Mouse (Mus musculus) central nervous system, embryonic 18 days (tissue): ENCODE results near the gene Cd22. TPM values are rescaled to one million over a fixed set of nuclear protein-coding genes. Genes with fewer than 3 reads are reported as not detected.

Experiments used
- polyA plus RNA-seq: library from polyadenylated mRNA; depleted of rRNA; stranded (reverse); fragments of >200 nt; gene quantifications from 2 replicates; pipeline ENCODE4 v1.2.3, GENCODE M21; 2012; rRNA removed

Gene Cd22
- 0.05 and 0.28 TPM in 2 replicates for polyA plus RNA-seq

GRCm38 (mm10) chr7:30880176-30880575, at the start of gene Cd22:
Cd22 (minus strand) TSS chr7:30880342.

GRCm38 (mm10) chr7:30924581-30924980, 44.4 kb upstream of the Cd22 start, which contains the start of gene Hamp2:
Hamp2 (minus strand) TSS chr7:30924681.

GRCm38 (mm10) chr7:30914732-30915131, 34.6 kb upstream of the Cd22 start, which contains the start of gene Mag:
Mag (minus strand) TSS chr7:30914873.

GRCm38 (mm10) chr7:30861464-30861863, 18.7 kb downstream of the Cd22 start, which contains the start of gene Ffar1:
Ffar1 (minus strand) TSS chr7:30861564.

GRCm38 (mm10) chr7:30856078-30856477, 24.1 kb downstream of the Cd22 start, which contains the start of gene Ffar3:
Ffar3 (minus strand) TSS chr7:30856178.

GRCm38 (mm10) chr7:30823675-30824074, 56.5 kb downstream of the Cd22 start, which contains the start of gene Ffar2:
Ffar2 (minus strand) TSS chr7:30823775.

Other genes starting within 250 kb of the Cd22 start
- gene Etv2, start 244.5 kb downstream of the Cd22 start, polyA plus RNA-seq: not detected in 2 replicates
- 73.9 and 80.1 TPM in 2 replicates for gene Rbm42, start 230.0 kb downstream of the Cd22 start, polyA plus RNA-seq
- gene Haus5, start 215.3 kb downstream of the Cd22 start, polyA plus RNA-seq: 22.4 and 23.9 TPM in 2 replicates
- not detected in 2 replicates for gene Pmis2, start 208.7 kb downstream of the Cd22 start, polyA plus RNA-seq
- not detected in 2 replicates for gene 2200002J24Rik, start 181.4 kb downstream of the Cd22 start, polyA plus RNA-seq
- gene Atp4a, start 168.1 kb downstream of the Cd22 start, polyA plus RNA-seq: 2.9 and 3.7 TPM in 2 replicates
- 226 TPM in 2 replicates for gene Tmem147, start 150.8 kb downstream of the Cd22 start, polyA plus RNA-seq
- 0.13 and 0.17 TPM in 2 replicates for gene Gapdhs, start 136.7 kb downstream of the Cd22 start, polyA plus RNA-seq
- 4.8 and 16.7 TPM in 2 replicates for gene Sbsn, start 128.9 kb downstream of the Cd22 start, polyA plus RNA-seq
- 4.2 and 71.6 TPM in 2 replicates for gene Dmkn, start 116.6 kb downstream of the Cd22 start, polyA plus RNA-seq
- gene Krtdap, start 92.4 kb downstream of the Cd22 start, polyA plus RNA-seq: 0.41 and 2.3 TPM in 2 replicates
- 0.12 and 0.36 TPM in 2 replicates for gene Ffar2, start 56.6 kb downstream of the Cd22 start, polyA plus RNA-seq
- gene Ffar3, start 24.2 kb downstream of the Cd22 start, polyA plus RNA-seq: 0.04 TPM in 1 of 2 replicates, not detected in the other
- gene Ffar1, start 18.8 kb downstream of the Cd22 start, polyA plus RNA-seq: not detected in 2 replicates
- gene Mag, start 34.5 kb upstream of the Cd22 start, polyA plus RNA-seq: 2.1 and 3.7 TPM in 2 replicates
- gene Hamp2, start 44.3 kb upstream of the Cd22 start, polyA plus RNA-seq: not detected in 2 replicates
- gene Hamp, start 63.7 kb upstream of the Cd22 start, polyA plus RNA-seq: 0.30 TPM in 1 of 2 replicates, not detected in the other
- gene Usf2, start 76.5 kb upstream of the Cd22 start, polyA plus RNA-seq: 151 and 162 TPM in 2 replicates
- gene Lsr, start 93.1 kb upstream of the Cd22 start, polyA plus RNA-seq: 15.1 and 19.2 TPM in 2 replicates
- 0.39 and 0.44 TPM in 2 replicates for gene Fam187b, start 93.4 kb upstream of the Cd22 start, polyA plus RNA-seq
- 25.6 and 27.1 TPM in 2 replicates for gene Fxyd5, start 162.1 kb upstream of the Cd22 start, polyA plus RNA-seq
- gene Fxyd7, start 171.1 kb upstream of the Cd22 start, polyA plus RNA-seq: 181 and 192 TPM in 2 replicates
- gene Fxyd1, start 176.9 kb upstream of the Cd22 start, polyA plus RNA-seq: 15.8 and 27.5 TPM in 2 replicates
- 1.1 and 2.0 TPM in 2 replicates for gene Lgi4, start 179.0 kb upstream of the Cd22 start, polyA plus RNA-seq
- 0.12 and 1.5 TPM in 2 replicates for gene Fxyd3, start 196.4 kb upstream of the Cd22 start, polyA plus RNA-seq
- 0.83 and 0.88 TPM in 2 replicates for gene Hpn, start 234.9 kb upstream of the Cd22 start, polyA plus RNA-seq
- 40.6 and 44.1 TPM in 2 replicates for gene Scn1b, start 246.7 kb upstream of the Cd22 start, polyA plus RNA-seq